Mouse (Mus musculus): ENCODE measurements around the gene Eva1b. TPM values are rescaled to one million over a fixed set of nuclear protein-coding genes. Genes with fewer than 3 reads are reported as not detected.
A peak's percentile ranks its signal among the peaks of the same experiment; 100 is the strongest.

The Eva1b gene
- polyA plus RNA-seq, 1 experiment from 2014 or later = 20.7 TPM

DNA sequence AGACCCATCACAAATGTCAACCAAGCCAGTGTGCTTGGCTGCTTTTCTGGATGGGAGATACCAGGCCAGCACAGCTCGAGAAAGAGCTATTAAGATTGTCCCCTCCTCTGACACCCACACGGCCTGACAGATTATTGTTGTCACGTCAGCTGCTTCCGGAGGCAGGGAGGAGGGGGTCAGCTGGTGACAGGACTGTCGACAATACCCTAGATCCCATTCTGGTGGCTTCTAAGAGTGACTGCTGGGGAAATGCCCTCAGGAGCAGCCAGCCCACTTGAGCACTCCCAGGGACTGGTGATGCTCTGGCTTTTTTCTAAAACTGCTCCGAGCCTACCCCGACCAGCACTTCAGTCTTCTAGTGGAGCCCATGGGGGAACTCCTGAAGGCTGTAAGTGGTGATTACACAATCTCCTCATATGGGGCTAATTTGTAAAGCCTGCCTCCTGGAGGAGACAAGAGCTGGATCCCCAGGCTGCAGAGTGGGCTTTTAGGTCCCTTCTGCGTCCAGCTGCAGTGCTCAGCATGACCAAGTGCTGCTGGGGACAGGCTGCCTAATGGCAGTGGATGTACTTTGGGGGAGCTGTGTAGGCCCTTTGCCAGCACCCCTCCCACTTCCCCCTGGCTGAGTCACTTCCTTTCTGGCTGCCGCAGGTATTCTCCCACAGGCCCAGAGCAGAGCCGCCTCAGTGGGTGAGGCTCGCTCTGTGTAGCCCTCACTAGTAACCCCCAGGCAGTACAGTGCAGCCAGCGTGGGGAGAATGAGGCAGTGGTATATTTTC, 37.0 kb upstream of the Eva1b start:
- peak overlapping the region; percentile 14; the same call in 1 of the 2 replicates for H3K4me3 ChIP-seq
- no peaks in the 10 kb centered on the region for H3K9me3 ChIP-seq
- H3K27ac ChIP-seq = peak overlapping the region; percentile 67; the same call in 1 of the 2 replicates
- no peak for DNase-seq (ENCODE audit: extremely low spot score, low spot score)
- peaks cover 58% of the 10 kb centered on the region for H3K4me1 ChIP-seq
- H3K27me3 ChIP-seq (ENCODE audit: poor library complexity, severe bottlenecking) = no peaks in the 10 kb centered on the region
- no peaks in the 10 kb centered on the region for H3K36me3 ChIP-seq (replicated peaks)
- 18% methylated on average over 12 of the region's 12 CpGs for WGBS

DNA sequence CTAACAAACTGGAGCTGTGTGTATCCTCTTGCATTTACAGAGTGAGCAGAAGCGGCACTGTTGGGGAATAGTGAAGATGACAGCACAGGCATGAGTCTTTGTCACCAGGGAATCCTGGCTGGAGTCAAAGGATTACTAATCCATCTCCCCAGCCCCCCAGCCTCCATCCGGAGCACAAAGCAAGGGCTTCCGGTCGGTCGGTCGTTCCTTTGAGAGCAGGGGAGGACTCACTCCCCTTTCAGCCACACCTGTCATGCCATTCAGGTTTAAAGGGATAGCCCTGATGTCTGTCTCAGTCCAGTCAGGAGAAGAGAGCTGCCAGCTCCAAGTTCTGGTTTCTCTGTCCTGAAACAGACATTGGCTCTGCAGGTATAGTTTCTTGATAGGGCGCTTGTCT, 36.4 kb upstream of the Eva1b start:
- no peak for DNase-seq (ENCODE audit: extremely low spot score, low spot score)
- Histone ChIP-seq H3K36me3 (replicated peaks) (no peaks in the 10 kb centered on the region), H3K4me1 (peaks cover 59% of the 10 kb centered on the region), H3K4me3 (peak overlapping the region; percentile 14; the same call in 1 of the 2 replicates), H3K27ac (peak overlapping the region; percentile 67; the same call in 1 of the 2 replicates), H3K9me3 (no peaks in the 10 kb centered on the region), H3K27me3 (ENCODE audit: poor library complexity, severe bottlenecking) (no peaks in the 10 kb centered on the region)
- 18% methylated on average over 7 of the region's 7 CpGs for WGBS

DNA sequence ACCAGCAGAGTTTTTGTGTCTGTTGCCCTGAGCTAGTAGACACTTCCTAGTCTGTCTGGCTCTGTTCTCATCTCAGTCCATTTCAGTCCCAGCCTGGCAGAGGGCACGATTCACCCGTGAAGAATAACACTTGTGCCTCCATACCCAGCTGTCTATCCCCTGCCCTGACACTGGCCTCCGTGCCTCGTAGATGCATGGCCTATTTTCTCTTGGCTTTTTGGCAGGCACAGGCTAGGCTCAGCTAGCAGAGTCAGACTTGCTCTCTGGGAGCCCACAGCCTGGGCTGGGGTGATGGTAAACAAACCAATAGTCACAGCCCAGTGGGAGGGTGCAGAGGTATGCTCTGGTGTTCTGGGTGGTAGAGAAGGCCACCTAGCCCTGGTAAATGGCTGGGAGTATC, 34.3 kb upstream of the Eva1b start:
- Histone ChIP-seq H3K4me1 (peaks cover 45% of the 10 kb centered on the region), H3K27ac (no peak overlapping the region), H3K27me3 (ENCODE audit: poor library complexity, severe bottlenecking) (no peaks in the 10 kb centered on the region), H3K36me3 (replicated peaks) (peaks cover 9% of the 10 kb centered on the region), H3K4me3 (no peak overlapping the region), H3K9me3 (no peaks in the 10 kb centered on the region)
- 87% methylated on average over 4 of the region's 4 CpGs for WGBS
- DNase-seq (ENCODE audit: extremely low spot score, low spot score) = no peak

DNA sequence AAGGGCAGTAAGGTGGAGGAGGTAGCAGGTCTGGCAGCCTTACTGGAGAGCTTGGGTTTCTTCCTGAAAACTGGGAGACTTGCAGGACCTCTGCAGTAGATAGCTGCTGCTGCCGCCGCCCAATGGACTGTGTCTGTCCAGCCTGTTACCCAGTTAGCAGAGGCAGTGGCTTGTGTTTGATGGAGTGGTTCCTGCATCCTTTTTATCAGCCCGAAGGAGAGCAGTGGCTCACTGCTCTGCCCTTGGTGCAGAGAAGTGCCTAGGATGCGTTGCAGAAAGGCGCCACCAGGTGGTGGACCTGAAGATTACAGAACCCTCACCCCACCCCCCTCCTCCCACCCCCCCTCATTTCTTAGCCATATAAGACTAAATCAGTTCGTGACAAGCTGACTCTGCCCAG, 33.6 kb upstream of the Eva1b start:
- Histone ChIP-seq H3K4me3 (no peak overlapping the region), H3K36me3 (replicated peaks) (peaks cover 15% of the 10 kb centered on the region), H3K4me1 (peaks cover 38% of the 10 kb centered on the region), H3K27me3 (ENCODE audit: poor library complexity, severe bottlenecking) (no peaks in the 10 kb centered on the region), H3K9me3 (no peaks in the 10 kb centered on the region), H3K27ac (no peak overlapping the region)
- 26% methylated on average over 6 of the region's 6 CpGs for WGBS
- DNase-seq (ENCODE audit: extremely low spot score, low spot score) = peak; percentile 47

DNA sequence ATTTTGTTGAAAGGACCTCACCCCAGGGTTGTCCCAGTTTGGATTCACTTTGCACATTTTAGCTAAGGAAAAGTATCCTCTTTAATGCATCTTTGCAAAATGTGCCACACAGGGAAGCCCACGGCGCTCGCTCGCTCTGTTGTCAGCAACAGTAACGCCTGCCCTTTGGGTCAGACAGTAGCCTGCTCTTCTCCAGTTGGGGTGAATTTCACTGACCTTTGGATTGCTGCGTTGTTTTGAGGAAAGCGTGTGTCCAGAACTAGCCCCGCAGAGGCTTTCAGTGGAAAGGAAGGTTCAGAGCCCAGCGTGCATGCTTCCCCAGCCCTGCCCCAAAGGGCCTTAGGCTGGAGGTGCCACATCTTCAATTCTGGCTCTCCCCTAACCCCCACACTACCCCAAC, 32.1 kb upstream of the Eva1b start:
- peaks cover 29% of the 10 kb centered on the region for H3K4me1 ChIP-seq
- no peak overlapping the region for H3K4me3 ChIP-seq
- no peaks in the 10 kb centered on the region for H3K27me3 ChIP-seq (ENCODE audit: poor library complexity, severe bottlenecking)
- WGBS = 90% methylated on average over 9 of the region's 9 CpGs
- H3K9me3 ChIP-seq = no peaks in the 10 kb centered on the region
- peaks cover 20% of the 10 kb centered on the region for H3K36me3 ChIP-seq (replicated peaks)
- no peak for DNase-seq (ENCODE audit: extremely low spot score, low spot score)
- H3K27ac ChIP-seq = no peak overlapping the region

DNA sequence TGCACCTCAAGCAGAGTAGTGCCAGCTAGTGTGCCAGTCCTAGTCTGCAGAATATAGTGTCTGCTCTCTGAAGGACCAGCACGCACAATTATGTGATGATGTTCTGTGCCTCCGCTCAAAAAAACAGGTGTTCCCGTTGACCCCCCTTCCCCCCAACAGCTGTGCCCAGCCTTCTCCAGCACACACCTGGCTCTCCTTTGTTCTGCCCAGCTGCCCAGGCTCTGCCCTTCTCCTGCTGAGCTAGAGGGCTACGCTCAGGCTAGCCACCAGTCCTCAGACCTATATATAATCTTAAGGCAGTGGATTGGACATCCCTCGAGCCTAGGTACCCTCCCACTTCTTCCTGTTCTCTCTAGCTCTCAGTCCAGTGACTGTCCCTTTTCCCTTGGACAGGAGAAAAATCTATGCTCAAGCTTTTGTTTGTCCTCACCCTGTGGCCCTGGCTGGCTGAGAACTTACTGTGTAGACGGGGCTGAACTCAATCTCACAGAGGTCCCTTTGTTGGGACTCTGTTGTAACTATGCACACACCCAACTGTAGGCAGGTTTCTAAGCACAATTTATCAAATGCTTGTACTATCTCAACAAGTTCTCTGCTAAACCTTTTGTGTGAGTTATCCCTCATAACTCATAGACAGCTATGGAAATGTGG, 31.5 kb upstream of the Eva1b start:
- H3K4me3 ChIP-seq = no peak overlapping the region
- WGBS = 82% methylated on average over 6 of the region's 6 CpGs
- peaks cover under 1% of the 10 kb centered on the region; the same call in 1 of the 2 replicates for H3K9me3 ChIP-seq
- no peak overlapping the region for H3K27ac ChIP-seq
- peaks cover 25% of the 10 kb centered on the region for H3K36me3 ChIP-seq (replicated peaks)
- H3K27me3 ChIP-seq (ENCODE audit: poor library complexity, severe bottlenecking) = no peaks in the 10 kb centered on the region
- H3K4me1 ChIP-seq = peaks cover 23% of the 10 kb centered on the region
- DNase-seq (ENCODE audit: extremely low spot score, low spot score) = no peak

DNA sequence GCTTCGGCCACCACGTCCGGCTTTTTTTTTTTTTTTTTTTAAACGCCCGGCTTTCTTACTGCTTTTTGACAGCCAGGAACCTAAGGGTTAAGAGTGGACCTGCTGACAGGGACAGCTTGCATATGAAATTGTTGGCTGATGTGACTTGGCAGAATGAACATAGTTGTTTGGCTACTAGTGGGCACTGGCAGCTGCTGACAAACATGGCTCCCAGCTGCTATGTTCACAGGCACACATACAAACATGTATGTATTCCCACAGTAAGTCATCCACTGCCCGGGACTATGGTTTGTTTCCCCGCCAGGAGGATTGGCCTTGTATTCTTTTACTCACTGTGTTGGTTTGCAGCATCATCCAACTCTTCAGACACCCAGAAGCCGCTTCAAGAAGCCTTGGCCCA, 30.4 kb upstream of the Eva1b start:
- H3K36me3 ChIP-seq (replicated peaks) = peaks cover 36% of the 10 kb centered on the region
- no peak overlapping the region for H3K27ac ChIP-seq
- H3K27me3 ChIP-seq (ENCODE audit: poor library complexity, severe bottlenecking) = no peaks in the 10 kb centered on the region
- no peak for DNase-seq (ENCODE audit: extremely low spot score, low spot score)
- peaks cover 12% of the 10 kb centered on the region for H3K9me3 ChIP-seq
- 89% methylated on average over 8 of the region's 8 CpGs for WGBS
- peaks cover 15% of the 10 kb centered on the region for H3K4me1 ChIP-seq
- H3K4me3 ChIP-seq = no peak overlapping the region

DNA sequence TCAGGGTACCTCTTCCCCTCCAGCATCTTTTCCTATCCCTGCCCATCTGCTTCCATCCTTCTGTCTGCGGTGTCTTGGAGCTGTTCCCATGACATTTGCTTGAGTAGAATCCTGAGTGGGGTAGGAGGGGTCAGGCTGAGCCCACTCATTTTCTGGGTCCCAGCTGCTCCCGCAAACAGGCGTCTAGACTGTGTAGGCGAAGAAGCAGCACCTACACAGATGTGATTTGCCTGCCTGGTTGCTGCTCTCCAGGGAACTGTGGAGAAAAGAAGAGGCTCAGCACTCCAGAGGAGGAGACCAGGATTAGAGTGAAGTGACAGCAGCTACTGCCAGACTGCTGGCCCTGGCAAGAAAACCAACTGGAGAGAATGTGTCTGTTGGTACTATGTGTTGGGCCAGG, 28.9 kb upstream of the Eva1b start:
- H3K27ac ChIP-seq = no peak overlapping the region
- WGBS = 96% methylated on average over 4 of the region's 4 CpGs

DNA sequence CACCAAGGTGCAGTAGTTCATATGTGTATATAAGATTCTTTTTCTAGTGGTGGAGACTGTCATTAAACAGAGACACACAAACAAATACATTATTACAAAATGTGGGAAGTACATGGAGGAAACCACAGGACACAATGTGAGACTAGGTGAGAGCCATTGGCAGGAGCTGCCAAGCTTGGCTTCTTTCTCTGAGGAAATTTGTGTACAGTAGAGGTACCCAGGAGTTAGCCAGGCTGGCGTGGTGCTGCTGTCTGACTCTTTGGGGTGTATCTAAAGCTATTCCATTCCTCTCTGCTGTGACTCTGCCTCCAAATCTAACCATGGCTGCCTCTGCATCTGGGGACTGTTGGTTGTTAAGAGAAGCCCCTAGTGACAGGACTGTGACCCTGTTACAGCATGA, 28.5 kb upstream of the Eva1b start:
- H3K4me3 ChIP-seq = no peak overlapping the region
- DNase-seq (ENCODE audit: extremely low spot score, low spot score) = no peak
- peaks cover 14% of the 10 kb centered on the region for H3K9me3 ChIP-seq
- no peak overlapping the region for H3K27ac ChIP-seq
- H3K4me1 ChIP-seq = peaks cover 7% of the 10 kb centered on the region
- no peaks in the 10 kb centered on the region for H3K27me3 ChIP-seq (ENCODE audit: poor library complexity, severe bottlenecking)
- WGBS = 82% methylated on average over 1 of the region's 1 CpGs
- H3K36me3 ChIP-seq (replicated peaks) = peaks cover 45% of the 10 kb centered on the region

More for the DNA sequence above, 28.9 kb upstream of the Eva1b start:
- Histone ChIP-seq H3K4me1 (peaks cover 11% of the 10 kb centered on the region), H3K36me3 (replicated peaks) (peaks cover 42% of the 10 kb centered on the region), H3K9me3 (peaks cover 14% of the 10 kb centered on the region), H3K4me3 (no peak overlapping the region), H3K27me3 (ENCODE audit: poor library complexity, severe bottlenecking) (no peaks in the 10 kb centered on the region)
- no peak for DNase-seq (ENCODE audit: extremely low spot score, low spot score)

DNA sequence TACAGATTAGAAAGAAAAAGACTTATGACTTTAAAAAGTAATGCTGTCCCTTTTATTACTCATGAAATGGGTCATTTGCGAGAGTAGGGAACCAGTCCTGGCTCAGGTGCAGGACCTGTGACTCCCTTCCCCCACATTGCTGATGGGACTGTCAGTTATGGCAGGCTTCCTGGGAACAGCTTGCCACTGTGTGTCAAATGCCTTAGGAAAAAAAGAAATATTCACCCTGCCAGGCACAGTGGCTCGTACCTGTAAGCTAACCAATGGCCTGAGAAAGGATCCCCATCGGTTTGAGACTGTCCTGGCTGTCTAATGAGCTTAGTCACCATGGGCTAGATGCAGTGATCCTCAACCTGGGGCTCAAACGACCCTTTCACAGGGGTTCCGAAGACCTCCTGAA, 27.5 kb upstream of the Eva1b start:
- DNase-seq (ENCODE audit: extremely low spot score, low spot score) = no peak
- H3K36me3 ChIP-seq (replicated peaks) = peaks cover 54% of the 10 kb centered on the region
- no peaks in the 10 kb centered on the region for H3K27me3 ChIP-seq (ENCODE audit: poor library complexity, severe bottlenecking)
- peaks cover 7% of the 10 kb centered on the region for H3K4me1 ChIP-seq
- peaks cover 14% of the 10 kb centered on the region for H3K9me3 ChIP-seq
- H3K4me3 ChIP-seq = no peak overlapping the region
- 90% methylated on average over 5 of the region's 5 CpGs for WGBS
- no peak overlapping the region for H3K27ac ChIP-seq

DNA sequence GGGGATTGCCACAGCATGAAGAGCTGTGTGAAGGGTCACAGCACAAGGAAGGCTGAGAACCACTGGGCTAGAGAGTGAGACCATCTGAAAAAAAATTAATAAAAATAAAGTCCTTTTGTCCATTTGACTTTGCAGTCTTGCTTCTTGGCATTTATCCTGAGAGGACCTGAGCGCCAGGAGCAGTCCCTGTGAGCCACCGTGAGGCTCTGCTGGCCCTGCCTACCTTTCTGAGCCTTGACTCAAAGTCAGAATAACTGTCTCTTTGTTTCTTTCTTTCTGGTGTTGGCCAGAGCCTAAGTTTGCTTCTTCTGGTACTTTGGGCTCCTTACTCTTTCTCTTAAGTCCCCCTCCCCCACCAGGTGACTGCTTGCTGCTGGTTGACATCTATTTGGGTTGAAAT, 27.0 kb upstream of the Eva1b start:
- WGBS = 98% methylated on average over 2 of the region's 2 CpGs
- peaks cover 58% of the 10 kb centered on the region for H3K36me3 ChIP-seq (replicated peaks)

DNA sequence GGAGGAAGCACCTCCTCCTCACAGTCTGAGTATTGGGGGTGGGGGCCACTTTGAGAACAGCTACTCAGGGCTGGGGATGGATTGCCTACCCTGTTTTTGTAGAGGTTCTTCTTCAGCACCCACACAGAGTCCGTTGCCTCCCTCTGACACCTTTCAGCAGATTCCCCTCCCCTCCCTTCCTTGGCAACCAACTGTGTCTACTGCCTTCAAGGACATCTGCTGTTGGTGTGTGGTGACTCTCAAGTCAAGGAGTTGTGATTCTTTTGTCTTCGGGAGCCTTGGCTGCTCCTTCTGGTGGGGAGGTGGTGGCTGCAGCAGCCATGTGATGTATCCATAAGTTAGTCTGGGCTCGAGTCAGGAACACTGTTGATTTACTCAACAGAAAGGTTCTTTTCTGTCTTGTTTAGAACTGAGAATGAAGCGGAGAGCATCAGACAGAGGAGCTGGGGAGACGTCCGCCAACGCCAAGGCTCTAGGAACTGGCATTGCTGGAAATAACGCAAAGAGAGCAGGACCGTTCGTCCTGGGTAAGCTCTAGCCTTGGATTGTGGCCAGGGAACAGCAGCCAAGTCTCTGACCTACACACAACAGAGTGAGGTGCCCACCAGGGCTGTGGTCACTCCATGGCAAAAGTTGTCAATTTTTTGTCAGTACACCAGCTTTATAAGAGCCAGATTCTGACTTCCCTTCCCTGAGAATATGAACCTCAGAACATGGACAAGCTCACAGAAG, 24.1 kb upstream of the Eva1b start:
- H3K27me3 ChIP-seq (ENCODE audit: poor library complexity, severe bottlenecking) = no peaks in the 10 kb centered on the region
- H3K36me3 ChIP-seq (replicated peaks) = peaks cover 77% of the 10 kb centered on the region

More for the DNA sequence above, 27.0 kb upstream of the Eva1b start:
- Histone ChIP-seq H3K4me3 (no peak overlapping the region), H3K9me3 (peaks cover 14% of the 10 kb centered on the region), H3K4me1 (peaks cover 7% of the 10 kb centered on the region), H3K27me3 (ENCODE audit: poor library complexity, severe bottlenecking) (no peaks in the 10 kb centered on the region), H3K27ac (no peak overlapping the region)
- DNase-seq (ENCODE audit: extremely low spot score, low spot score) = no peak

More for the DNA sequence above, 24.1 kb upstream of the Eva1b start:
- no peak overlapping the region for H3K27ac ChIP-seq
- no peak overlapping the region for H3K4me3 ChIP-seq
- 92% methylated on average over 10 of the region's 10 CpGs for WGBS
- DNase-seq (ENCODE audit: extremely low spot score, low spot score) = no peak
- peaks cover 4% of the 10 kb centered on the region; the same call in 1 of the 2 replicates for H3K4me1 ChIP-seq
- H3K9me3 ChIP-seq = peaks cover 14% of the 10 kb centered on the region
